In the genomic region with DNA sequence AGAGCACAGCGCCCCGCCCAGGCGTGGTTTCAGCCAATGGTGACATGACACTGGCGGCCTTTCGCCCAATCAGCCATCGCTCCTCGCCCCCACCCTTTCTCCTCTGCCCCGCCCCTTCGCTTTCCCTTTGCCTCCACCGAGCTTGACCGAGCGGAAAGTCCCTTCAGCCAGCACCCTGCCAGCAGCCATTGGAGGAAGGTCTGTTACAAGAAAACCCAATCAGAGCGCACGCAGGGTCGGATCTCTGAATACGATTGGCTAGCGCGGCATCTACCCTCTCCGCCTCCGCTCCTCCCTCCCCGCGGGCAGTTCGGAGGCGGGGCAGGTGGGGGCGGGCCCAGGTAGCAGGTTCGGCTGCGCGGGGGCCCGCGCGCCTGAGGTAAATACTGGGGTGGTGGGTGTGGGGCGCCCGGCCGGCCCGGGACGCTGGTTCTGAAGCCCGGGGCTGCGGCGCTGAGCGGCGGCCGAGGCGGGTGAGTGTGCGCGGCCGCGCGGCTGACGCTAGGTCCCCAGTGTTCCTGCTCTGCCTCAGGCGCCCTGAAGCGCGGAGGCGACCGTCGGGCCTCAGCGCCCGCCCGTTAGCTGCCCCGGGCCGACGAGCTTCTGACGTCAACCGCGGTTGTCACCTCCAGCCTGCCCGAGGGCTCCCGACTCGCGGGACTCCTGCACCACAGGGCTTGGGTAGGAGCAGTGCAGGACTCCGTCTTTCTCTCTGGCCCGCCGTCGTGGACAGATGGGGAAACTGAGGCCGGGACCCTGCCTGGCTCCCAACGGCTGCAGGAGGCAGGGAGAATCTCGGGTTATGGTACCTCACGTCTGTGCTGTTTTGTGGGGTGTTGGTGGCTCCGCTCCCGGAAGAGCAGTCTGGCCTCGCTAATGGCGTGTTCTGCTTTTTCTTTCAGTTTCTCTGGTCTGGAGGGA, we compare ENCODE assay signal across 8 mouse cellular contexts. TPM values are rescaled to one million over a fixed set of nuclear protein-coding genes. Genes with fewer than 3 reads are reported as not detected.
DNase-seq lines count a peak whose midpoint lies in the region; ATAC-seq lines count a peak whose summit lies in the region.

A gene (plus strand): TSS at position 308 of the 921 bp plus-strand sequence.

- H3K4me1 ChIP-seq in lung, embryonic 16.5 days (replicated peaks; ENCODE audit: control insufficient read depth, insufficient read depth, low read length): peaks cover 12% of the 10 kb centered on the region

- no peaks in the 10 kb centered on the region for H3K27me3 ChIP-seq in lung, embryonic 16.5 days (ENCODE audit: control insufficient read depth, insufficient read depth, low read depth, low read length)

- DNase-seq in MEL-GATA-1-ER (ENCODE audit: extremely low read depth, low read depth): peak; percentile 97
- peak; percentile 98 for DNase-seq in cerebellum, adult 8-10 months
- peak; percentile 98 for DNase-seq in forelimb bud, embryonic 11.5 days (ENCODE audit: low read depth, low spot score)
- peak; percentile 98 for DNase-seq in layer of hippocampus, adult 9-10 months (ENCODE audit: low spot score)
- peak; percentile 82 for DNase-seq in ovary, postnatal 10 days (ENCODE audit: low spot score)
- DNase-seq in thymus, postnatal 10 days (ENCODE audit: low spot score in 2 of 2): peak; percentile 97 to 98

- no peaks in the 10 kb centered on the region for H3K36me3 ChIP-seq in lung, embryonic 16.5 days (ENCODE audit: control insufficient read depth, insufficient read depth, low read length)

- no peaks in the 10 kb centered on the region for H3K9me3 ChIP-seq in lung, embryonic 16.5 days (ENCODE audit: control insufficient read depth, low read length)

- peak within 1 kb of the TSS; percentile 100 for H3K4me3 ChIP-seq in lung, embryonic 16.5 days (ENCODE audit: low read length)

- H3K4me2 ChIP-seq in lung, embryonic 16.5 days (ENCODE audit: low read depth, low read length): peak within 1 kb of the TSS; percentile 75

- peak within 1 kb of the TSS; percentile 94 for H3K9ac ChIP-seq in lung, embryonic 16.5 days (ENCODE audit: low read length)

- peak; percentile 94 to 95 for ATAC-seq in hematopoietic stem cell, adult 5-6 weeks (replicated peaks in 1 of 2; ENCODE audit: insufficient read depth in 1 of 2, low FRiP score in 2 of 2, low TSS enrichment in 1 of 2, low read depth in 1 of 2, poor library complexity in 2 of 2, severe bottlenecking in 2 of 2)
- peak; percentile 99 for ATAC-seq in lung, embryonic 16.5 days (ENCODE audit: low read depth)

- WGBS in lung, embryonic 16.5 days: under 1% methylated on average over 80 of the region's 80 CpGs

- H3K27ac ChIP-seq in lung, embryonic 16.5 days (ENCODE audit: low read length): peak within 1 kb of the TSS; percentile 83

RNA-seq across cellular contexts. Expression of the gene that starts here (rescaled TPM):
- 58.4 and 59.1 TPM in 2 replicates for total RNA-seq in hematopoietic stem cell, adult 5-6 weeks (2017)
- 16.0 and 19.5 TPM in 2 replicates for polyA plus RNA-seq in lung, embryonic 16.5 days (2015; fragmentation: Nextera tagmentation; extraction: Ambion mirVana)

Comparison
In these comparisons a context has a peak if more than half of its experiments do, and no peak if none do; other contexts are left out.
1. Peak in every context shown above with its lines: DNase-seq, ATAC-seq, H3K4me3 ChIP-seq and H3K27ac ChIP-seq.